Mouse (Mus musculus): ENCODE measurements around the gene Ssh3.
A peak's percentile ranks its signal among the peaks of the same experiment; 100 is the strongest.

Ssh3 gene

GRCm38 (mm10) chr19:4216041-4216685, 52.8 kb downstream of the Ssh3 start:
- DNase-seq (ENCODE audit: low spot score): no peak

GRCm38 (mm10) chr19:4215451-4215840, 53.5 kb downstream of the Ssh3 start:
- DNase-seq (ENCODE audit: low spot score): no peak

- no peak for DNase-seq (ENCODE audit: low spot score)
Measured at GRCm38 (mm10) chr19:4214771-4215450, 54.1 kb downstream of the Ssh3 start.

- DNase-seq (ENCODE audit: low spot score): peak; percentile 57
Measured at GRCm38 (mm10) chr19:4214071-4214770, 54.8 kb downstream of the Ssh3 start, which contains the start of the genes Clcf1 and AC109138.7. Gene Clcf1, plus strand, starts transcription at chr19:4214238. Gene AC109138.7, plus strand, starts transcription at chr19:4214357.

- no peak for DNase-seq (ENCODE audit: low spot score)
Measured at GRCm38 (mm10) chr19:4213524-4213974, 55.4 kb downstream of the Ssh3 start.

- DNase-seq (ENCODE audit: low spot score): no peak
Measured at GRCm38 (mm10) chr19:4211891-4212588, 56.9 kb downstream of the Ssh3 start.
